Comparison of ENCODE assay signal across 8 mouse cellular contexts in the genomic region with DNA sequence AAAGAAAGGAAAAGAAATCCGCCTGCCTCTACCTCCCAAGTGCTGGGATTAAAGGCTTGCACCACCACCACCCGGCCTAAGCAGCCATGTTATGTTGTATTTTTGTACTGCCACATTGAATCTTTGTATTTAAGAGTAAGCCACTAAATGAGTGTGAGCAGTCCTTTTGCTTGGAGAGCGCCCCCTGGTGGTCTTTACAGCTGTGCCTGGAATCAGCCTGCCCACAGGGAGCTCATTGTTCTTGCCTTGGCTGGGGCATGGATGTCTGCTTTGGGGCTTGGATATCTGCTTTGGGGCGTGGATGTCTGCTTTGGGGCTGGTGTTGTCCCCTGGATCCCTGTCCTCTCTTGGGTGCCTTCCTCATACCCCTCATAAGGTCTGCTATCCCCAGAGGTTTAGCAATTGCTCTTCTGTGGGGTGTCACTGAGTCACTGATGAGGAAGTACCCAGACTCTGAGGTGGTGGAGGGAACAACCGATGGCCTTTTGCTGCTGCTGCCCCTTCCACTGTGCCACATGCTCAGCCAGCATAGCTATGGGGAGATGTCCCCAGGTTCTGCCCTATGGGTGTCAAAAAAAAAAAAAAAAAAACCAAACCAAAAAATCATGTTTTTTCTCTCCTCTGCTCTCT. TPM values are rescaled to one million over a fixed set of nuclear protein-coding genes. Genes with fewer than 3 reads are reported as not detected.
DNase-seq lines count a peak whose midpoint lies in the region; ATAC-seq lines count a peak whose summit lies in the region.

No protein-coding gene starts in this region.

- 48% methylated on average over 5 of the region's 5 CpGs for WGBS in neural tube, embryonic 15.5 days
- WGBS in kidney, embryonic 15.5 days, result 46% methylated on average over 5 of the region's 5 CpGs
- WGBS in liver, embryonic 13.5 days (ENCODE audit: insufficient replicate concordance), result 17% methylated on average over 5 of the region's 5 CpGs

- H3K9me3 ChIP-seq in neural tube, embryonic 15.5 days (replicated peaks), result no peaks in the 10 kb centered on the region
- no peaks in the 10 kb centered on the region for H3K9me3 ChIP-seq in kidney, embryonic 15.5 days (replicated peaks)
- no peaks in the 10 kb centered on the region for H3K9me3 ChIP-seq in liver, embryonic 13.5 days (replicated peaks)

- no peak overlapping the region for H3K27ac ChIP-seq in neural tube, embryonic 15.5 days (replicated peaks)
- H3K27ac ChIP-seq in kidney, embryonic 15.5 days, result no peak overlapping the region
- H3K27ac ChIP-seq in liver, embryonic 13.5 days, result no peak overlapping the region

- H3K36me3 ChIP-seq in neural tube, embryonic 15.5 days, result 0 out of 2 replicates have a peak, but pooled peaks cover 11% of the 10 kb centered on the region
- no peaks in the 10 kb centered on the region for H3K36me3 ChIP-seq in kidney, embryonic 15.5 days
- H3K36me3 ChIP-seq in liver, embryonic 13.5 days, result no peaks in the 10 kb centered on the region

- peak; percentile 81 for DNase-seq in neural tube, embryonic 10.5 days (ENCODE audit: extremely low spot score, low spot score)
- DNase-seq in c-Kit-positive CD71-negative TER-119-negative erythroid progenitor cells, embryonic 14.5 days (ENCODE audit: low read depth), result peak; percentile 64
- peak; percentile 80 for DNase-seq in forelimb bud, embryonic 11.5 days (ENCODE audit: low read depth, low spot score)
- DNase-seq in liver, embryonic 13.5 days, result peak; percentile 38
- peak; percentile 36 for DNase-seq in retina, postnatal 7 days (ENCODE audit: low read depth, low spot score)
- DNase-seq in urinary bladder, postnatal 14 days (ENCODE audit: low spot score), result peak; percentile 75

- no peak overlapping the region for H3K4me2 ChIP-seq in neural tube, embryonic 15.5 days
- no peak overlapping the region for H3K4me2 ChIP-seq in kidney, embryonic 15.5 days
- no peak overlapping the region for H3K4me2 ChIP-seq in liver, embryonic 13.5 days

- H3K9ac ChIP-seq in neural tube, embryonic 15.5 days (replicated peaks), result no peak overlapping the region
- H3K9ac ChIP-seq in kidney, embryonic 15.5 days, result no peak overlapping the region
- H3K9ac ChIP-seq in liver, embryonic 13.5 days, result no peak overlapping the region

- no peak overlapping the region for H3K4me3 ChIP-seq in neural tube, embryonic 15.5 days (replicated peaks)
- H3K4me3 ChIP-seq in kidney, embryonic 15.5 days (replicated peaks), result no peak overlapping the region
- H3K4me3 ChIP-seq in liver, embryonic 13.5 days (replicated peaks), result no peak overlapping the region

- no peaks in the 10 kb centered on the region for H3K27me3 ChIP-seq in neural tube, embryonic 15.5 days (replicated peaks)
- no peaks in the 10 kb centered on the region for H3K27me3 ChIP-seq in kidney, embryonic 15.5 days
- no peaks in the 10 kb centered on the region for H3K27me3 ChIP-seq in liver, embryonic 13.5 days

- peaks cover 4% of the 10 kb centered on the region; the same call in 1 of the 2 replicates for H3K4me1 ChIP-seq in neural tube, embryonic 15.5 days
- H3K4me1 ChIP-seq in kidney, embryonic 15.5 days, result no peaks in the 10 kb centered on the region
- no peaks in the 10 kb centered on the region for H3K4me1 ChIP-seq in liver, embryonic 13.5 days (replicated peaks)

- no peak for ATAC-seq in neural tube, embryonic 15.5 days (ENCODE audit: low FRiP score)
- 0 out of 2 replicates have a peak, but pooled peaks have one; percentile 25 for ATAC-seq in kidney, embryonic 15.5 days (replicated peaks; ENCODE audit: low FRiP score)
- ATAC-seq in liver, embryonic 13.5 days (ENCODE audit: low read depth), result no peak

RNA-seq across cellular contexts. Expression of a gene that starts 41.7 kb away (rescaled TPM):
- 24.9 and 25.8 TPM in 2 replicates for polyA plus RNA-seq in neural tube, embryonic 15.5 days (2015; fragmentation: Nextera tagmentation; extraction: Ambion mirVana)
- polyA plus RNA-seq in kidney, embryonic 15.5 days (2015; fragmentation: Nextera tagmentation; extraction: Ambion mirVana), result 27.6 and 34.9 TPM in 2 replicates
- polyA plus RNA-seq in liver, embryonic 13.5 days (2015; fragmentation: Nextera tagmentation; extraction: Ambion mirVana), result 3.9 and 5.1 TPM in 2 replicates

RNA-seq across cellular contexts. Expression of a gene that starts 57.7 kb away (rescaled TPM):
- 9.0 and 10.9 TPM in 2 replicates for polyA plus RNA-seq in neural tube, embryonic 15.5 days (2015; fragmentation: Nextera tagmentation; extraction: Ambion mirVana)
- polyA plus RNA-seq in kidney, embryonic 15.5 days (2015; fragmentation: Nextera tagmentation; extraction: Ambion mirVana), result 3.0 and 3.9 TPM in 2 replicates
- polyA plus RNA-seq in liver, embryonic 13.5 days (2015; fragmentation: Nextera tagmentation; extraction: Ambion mirVana), result 2.9 and 3.9 TPM in 2 replicates
